Mouse (Mus musculus) common myeloid progenitor, adult 5-6 weeks (primary cell): ENCODE data around the gene Eif4ebp2. TPM values are rescaled to one million over a fixed set of nuclear protein-coding genes. Genes with fewer than 3 reads are reported as not detected.
A peak's percentile ranks its signal among the peaks of the same experiment; 100 is the strongest.
"Not testable (repeated sequence)": the region's sequence is repeated elsewhere in the genome, so short reads cannot be mapped to it uniquely, and the experiment has no call there.

Source experiments
- ATAC-seq: replicated peaks from 2 replicates; pipeline ENCODE4 v1.8.0; 2016; ENCODE audit warnings: low read depth, mild to moderate bottlenecking, moderate TSS enrichment, inconsistent platforms; ENCODE audit not compliant: poor library complexity, severe bottlenecking
- total RNA-seq: library from RNA; stranded (forward); fragments of 200-1000, 187-1606 nt; gene quantifications from 2 replicates; pipeline ENCODE4 v1.2.3, GENCODE M21; 2017

Eif4ebp2 gene
- total RNA-seq, 1 experiment from 2014 or later = 29.8 TPM

GRCm38 (mm10) chr10:61466873-61467272 is 14.4 kb upstream of the Eif4ebp2 start:
- peak; percentile 71 for ATAC-seq

GRCm38 (mm10) chr10:61466242-61466641 is 13.8 kb upstream of the Eif4ebp2 start:
- ATAC-seq = no peak

GRCm38 (mm10) chr10:61465009-61465408 is 12.5 kb upstream of the Eif4ebp2 start:
- peak; percentile 69 for ATAC-seq

- no peak for ATAC-seq
Observed at GRCm38 (mm10) chr10:61457182-61457581, 4.7 kb upstream of the Eif4ebp2 start.

- not testable (repeated sequence) for ATAC-seq
Observed at GRCm38 (mm10) chr10:61453171-61453570, 710 bp upstream of the Eif4ebp2 start.

- ATAC-seq = peak; percentile 12; the same call in 1 of the 2 replicates
Observed at GRCm38 (mm10) chr10:61451931-61452617, 387 bp downstream of the Eif4ebp2 start.

- ATAC-seq = peak; percentile 57
Observed at GRCm38 (mm10) chr10:61451463-61451930, 964 bp downstream of the Eif4ebp2 start.

- no peak for ATAC-seq
Observed at GRCm38 (mm10) chr10:61448834-61449233, 3.6 kb downstream of the Eif4ebp2 start.

- no peak for ATAC-seq
Observed at GRCm38 (mm10) chr10:61447581-61448353, 4.7 kb downstream of the Eif4ebp2 start.

GRCm38 (mm10) chr10:61445016-61445415 is 7.4 kb downstream of the Eif4ebp2 start:
- no peak for ATAC-seq

GRCm38 (mm10) chr10:61443876-61444275 is 8.6 kb downstream of the Eif4ebp2 start:
- no peak for ATAC-seq

GRCm38 (mm10) chr10:61443456-61443855 is 9.0 kb downstream of the Eif4ebp2 start:
- no peak for ATAC-seq

- no peak for ATAC-seq
Observed at GRCm38 (mm10) chr10:61440202-61440800, 12.2 kb downstream of the Eif4ebp2 start.

GRCm38 (mm10) chr10:61431375-61431774 is 21.1 kb downstream of the Eif4ebp2 start:
- no peak for ATAC-seq

GRCm38 (mm10) chr10:61429043-61429442 is 23.4 kb downstream of the Eif4ebp2 start:
- ATAC-seq = no peak

GRCm38 (mm10) chr10:61428416-61428815 is 24.0 kb downstream of the Eif4ebp2 start:
- no peak for ATAC-seq

- no peak for ATAC-seq
Observed at GRCm38 (mm10) chr10:61427951-61428350, 24.5 kb downstream of the Eif4ebp2 start.

GRCm38 (mm10) chr10:61426251-61426757 is 26.2 kb downstream of the Eif4ebp2 start:
- no peak for ATAC-seq

- no peak for ATAC-seq
Observed at GRCm38 (mm10) chr10:61425047-61425446, 27.4 kb downstream of the Eif4ebp2 start.

- ATAC-seq = no peak
Observed at GRCm38 (mm10) chr10:61424500-61424899, 28.0 kb downstream of the Eif4ebp2 start.

GRCm38 (mm10) chr10:61423289-61423688 is 29.2 kb downstream of the Eif4ebp2 start:
- ATAC-seq = no peak
